Mouse (Mus musculus) midbrain, embryonic 11.5 days (tissue): ENCODE measurements around the gene Pak1ip1. TPM values are rescaled to one million over a fixed set of nuclear protein-coding genes. Genes with fewer than 3 reads are reported as not detected.

Experiments used
- ATAC-seq: fragments of 200-750 bp; cut with Nextera tagmentation; 2 replicates; pipeline ENCODE4 v1.8.0; 2017; ENCODE audit warnings: moderate TSS enrichment, moderate library complexity; ENCODE audit not compliant: low FRiP score
- DNase-seq: peaks from one replicate; pipeline ENCODE4 v3.0.0; 2015; ENCODE audit warnings: low spot score; ENCODE audit errors: missing footprints
- H3K27ac ChIP-seq: fragments of 300-500 bp; sonication (generic); 2 replicates; pipeline ENCODE4 v1.5.1; 2014; ENCODE audit warnings: low read depth, low read length
- H3K27me3 ChIP-seq: fragments of 300-500 bp; sonication (generic); 2 replicates; pipeline ENCODE4 v1.6.1; 2014; ENCODE audit warnings: mild to moderate bottlenecking, low read length, moderate library complexity, mixed read lengths; ENCODE audit not compliant: control insufficient read depth, insufficient read depth
- H3K36me3 ChIP-seq: fragments of 300-500 bp; sonication (generic); 2 replicates; pipeline ENCODE4 v1.6.1; 2014; ENCODE audit warnings: mild to moderate bottlenecking, low read length, moderate library complexity, mixed read lengths; ENCODE audit not compliant: control insufficient read depth, insufficient read depth
- H3K4me1 ChIP-seq: fragments of 300-500 bp; sonication (generic); 2 replicates; pipeline ENCODE4 v1.6.1; 2014; ENCODE audit warnings: low read length; ENCODE audit not compliant: control insufficient read depth, insufficient read depth
- H3K4me2 ChIP-seq: fragments of 300-500 bp; sonication (generic); 2 replicates; pipeline ENCODE4 v1.6.1; 2014; ENCODE audit warnings: mild to moderate bottlenecking, moderate library complexity
- H3K4me3 ChIP-seq: fragments of 300-500 bp; sonication (generic); 2 replicates; pipeline ENCODE4 v1.5.1; 2014; ENCODE audit warnings: low read depth, low read length
- H3K9ac ChIP-seq: fragments of 300-500 bp; sonication (generic); 2 replicates; pipeline ENCODE4 v1.6.1; 2014; ENCODE audit warnings: low read length
- H3K9me3 ChIP-seq: fragments of 300-500 bp; sonication (generic); 2 replicates; pipeline ENCODE4 v1.6.1; 2016; ENCODE audit warnings: low read length; ENCODE audit not compliant: control insufficient read depth
- WGBS: fragments of 180-500 bp; shearing (Covaris S2); extraction: QIAGEN DNeasy Blood & Tissue Kit; methylation state at CpG from one replicate; pipeline ENCODE4 v1.1.7; 2014; 5-methylcytosine and 5-hydroxymethylcytosine counted together
- polyA plus RNA-seq: library from polyadenylated mRNA; unstranded; fragments of >200 nt; fragmentation: Nextera tagmentation; extraction: Ambion mirVana; gene quantifications from 2 replicates; pipeline ENCODE4 v1.2.1, GENCODE M21; 2014

Pak1ip1 gene
- polyA plus RNA-seq, 1 experiment from 2014 or later: 99.7 TPM

DNA sequence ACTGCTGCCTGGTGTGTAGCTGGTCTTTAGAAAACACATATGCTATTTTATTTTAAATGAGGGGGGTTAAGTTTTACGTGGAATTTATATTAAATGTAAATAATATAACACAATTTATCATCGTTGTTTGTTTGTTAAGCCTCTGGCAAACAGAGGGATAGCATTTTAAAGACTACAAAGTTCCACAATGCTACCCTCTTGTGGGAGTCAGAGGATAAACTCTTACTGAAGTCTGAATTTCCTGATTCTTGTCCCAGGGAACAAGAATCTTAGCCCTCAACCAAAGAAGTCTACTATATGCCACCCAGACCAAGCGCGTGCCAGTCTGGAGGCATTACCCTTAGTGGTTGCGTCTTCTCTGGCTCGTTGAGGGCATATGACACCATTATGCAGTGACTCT, 46.5 kb downstream of the Pak1ip1 start:
- WGBS: 88% methylated on average over 6 of the region's 6 CpGs
- Histone ChIP-seq H3K4me3 (no peak overlapping the region), H3K9me3 (no peaks in the 10 kb centered on the region), H3K4me1 (peaks cover 2% of the 10 kb centered on the region), H3K27me3 (no peaks in the 10 kb centered on the region), H3K27ac (no peak overlapping the region), H3K9ac (no peak overlapping the region), H3K36me3 (no peaks in the 10 kb centered on the region), H3K4me2 (no peak overlapping the region)
- ATAC-seq (no peak), DNase-seq (no peak)

DNA sequence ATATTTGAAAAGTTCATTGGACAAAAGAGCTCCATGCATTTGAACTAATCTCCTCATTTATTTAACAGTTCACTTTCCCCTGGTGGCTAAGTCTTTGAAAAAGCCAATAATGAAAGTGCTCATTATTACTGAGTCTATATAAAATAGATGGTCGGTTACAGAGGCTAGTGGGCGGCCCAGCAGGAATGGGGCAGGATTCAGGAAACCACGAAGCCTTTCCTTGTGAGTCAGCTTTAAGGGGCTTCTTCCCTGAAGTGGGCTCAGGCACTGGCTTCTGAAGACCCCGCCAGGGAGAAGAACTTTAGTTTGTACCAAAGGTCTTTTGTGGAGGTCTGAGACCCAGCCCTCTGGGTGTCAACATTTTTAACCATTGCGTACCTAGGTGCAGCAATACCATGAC, 51.1 kb downstream of the Pak1ip1 start:
- Histone ChIP-seq H3K27me3 (no peaks in the 10 kb centered on the region), H3K27ac (no peak overlapping the region), H3K9ac (no peak overlapping the region), H3K4me1 (peaks cover 5% of the 10 kb centered on the region), H3K4me3 (no peak overlapping the region), H3K36me3 (no peaks in the 10 kb centered on the region), H3K9me3 (no peaks in the 10 kb centered on the region), H3K4me2 (no peak overlapping the region)
- 0 out of 2 replicates have a peak, but pooled peaks have one; percentile 27 for ATAC-seq
- 23% methylated on average over 5 of the region's 5 CpGs for WGBS
- DNase-seq: peak; percentile 83

Other genes with a start within 250 kb of the Pak1ip1 start
- 4.0 and 5.3 TPM in 2 replicates for gene Gcnt2, start 141.3 kb upstream of the Pak1ip1 start, polyA plus RNA-seq
- 198 and 200 TPM in 2 replicates for gene Tmem14c, start 15.3 kb downstream of the Pak1ip1 start, polyA plus RNA-seq
- gene Mak, start 78.7 kb downstream of the Pak1ip1 start, polyA plus RNA-seq: 0.61 TPM in 2 replicates
- gene Gcm2, start 110.0 kb downstream of the Pak1ip1 start, polyA plus RNA-seq: not detected in 2 replicates
- gene Sycp2l, start 113.3 kb downstream of the Pak1ip1 start, polyA plus RNA-seq: not detected in 2 replicates
- 48.3 and 56.3 TPM in 2 replicates for gene Elovl2, start 219.4 kb downstream of the Pak1ip1 start, polyA plus RNA-seq
- 13.2 and 13.7 TPM in 2 replicates for gene Smim13, start 248.8 kb downstream of the Pak1ip1 start, polyA plus RNA-seq